Mouse (Mus musculus) myocyte (in vitro differentiated cells): Measurements from ENCODE around the gene Acot3. TPM values are rescaled to one million over a fixed set of nuclear protein-coding genes. Genes with fewer than 3 reads are reported as not detected.
"Not testable (repeated sequence)": the region's sequence is repeated elsewhere in the genome, so short reads cannot be mapped to it uniquely, and the experiment has no call there.

Experiments used
- H3K27me3 ChIP-seq: one replicate; pipeline ENCODE4 v1.6.1; 2011; ENCODE audit not compliant: control insufficient read depth, insufficient read depth, insufficient read length
- H3K36me3 ChIP-seq: one replicate; pipeline ENCODE4 v1.6.1; 2011; ENCODE audit not compliant: control insufficient read depth, insufficient read depth
- H3K4me2 ChIP-seq: one replicate; pipeline ENCODE4 v1.6.1; 2011; ENCODE audit warnings: low read depth, control low read depth
- H3K4me3 ChIP-seq: one replicate; pipeline ENCODE4 v1.5.1; 2011; ENCODE audit warnings: mild to moderate bottlenecking, control low read depth, moderate library complexity
- H3K79me2 ChIP-seq: one replicate; pipeline ENCODE4 v1.6.1; 2011; ENCODE audit not compliant: control insufficient read depth, insufficient read depth
- H3ac ChIP-seq: one replicate; pipeline ENCODE4 v1.6.1; 2011; ENCODE audit not compliant: control insufficient read depth, insufficient read length
- CEBPB ChIP-seq: IDR thresholded peaks from 2 replicates; pipeline ENCODE4 v1.6.1; 2011; ENCODE audit warnings: mild to moderate bottlenecking, moderate library complexity; ENCODE audit not compliant: poor library complexity, insufficient read depth, severe bottlenecking
- E2F4 ChIP-seq: IDR thresholded peaks from one replicate; pipeline ENCODE4 v1.6.1; 2011; ENCODE audit warnings: mild to moderate bottlenecking, control low read depth, moderate library complexity; ENCODE audit not compliant: insufficient read depth
- MAX ChIP-seq: IDR thresholded peaks from one replicate; pipeline ENCODE4 v1.6.1; 2011; ENCODE audit warnings: low read depth, mild to moderate bottlenecking, control low read depth
- MYOD1 ChIP-seq, 3 experiments: IDR thresholded peaks; one replicate each; pipeline ENCODE4 v1.6.1; 2011; ENCODE audit warnings: control low read depth in 2 of 3, low read depth in 2 of 3, mild to moderate bottlenecking in 2 of 3, moderate library complexity in 1 of 3; ENCODE audit not compliant: insufficient read length in 2 of 3, control insufficient read depth in 1 of 3
- MYOG ChIP-seq, 3 experiments: IDR thresholded peaks; one replicate each; pipeline ENCODE4 v1.6.1; 2011; ENCODE audit warnings: control low read depth in 2 of 3, low read depth in 2 of 3, mild to moderate bottlenecking in 2 of 3; ENCODE audit not compliant: insufficient read length in 2 of 3, control insufficient read depth in 1 of 3, insufficient read depth in 1 of 3
- POLR2A ChIP-seq: IDR thresholded peaks from one replicate; pipeline ENCODE4 v1.6.1; 2011; ENCODE audit warnings: low read depth, mild to moderate bottlenecking, control low read depth, moderate library complexity; ENCODE audit not compliant: insufficient read length
- POLR2AphosphoS2 ChIP-seq: IDR thresholded peaks from one replicate; pipeline ENCODE4 v1.6.1; 2011; ENCODE audit warnings: low read depth, control low read depth; ENCODE audit not compliant: insufficient read length
- REST ChIP-seq: IDR thresholded peaks from one replicate; pipeline ENCODE4 v1.6.1; 2011; ENCODE audit warnings: mild to moderate bottlenecking, control low read depth, moderate library complexity; ENCODE audit not compliant: insufficient read depth, insufficient read length
- SRF ChIP-seq: IDR thresholded peaks from one replicate; pipeline ENCODE4 v1.6.1; 2011; ENCODE audit warnings: low read depth; ENCODE audit not compliant: control insufficient read depth, insufficient read length
- TCF12 ChIP-seq: IDR thresholded peaks from one replicate; pipeline ENCODE4 v1.6.1; 2011; ENCODE audit warnings: mild to moderate bottlenecking, control low read depth; ENCODE audit not compliant: poor library complexity, insufficient read depth, severe bottlenecking
- TCF3 ChIP-seq: IDR thresholded peaks from one replicate; pipeline ENCODE4 v1.6.1; 2011; ENCODE audit warnings: low read depth, control low read depth; ENCODE audit not compliant: insufficient read length
- USF1 ChIP-seq: IDR thresholded peaks from one replicate; pipeline ENCODE4 v1.6.1; 2011; ENCODE audit warnings: low read depth, mild to moderate bottlenecking, control low read depth, moderate library complexity
- polyA plus RNA-seq: library from polyadenylated mRNA; unstranded; fragments of >200 nt; fragmentation: generic; extraction: Trizol; gene quantifications from one replicate; pipeline ENCODE4 v1.2.1, GENCODE M21; 2012; ENCODE audit warnings: missing spikeins

The Acot3 gene
- polyA plus RNA-seq, 1 experiment: not detected

GRCm38 (mm10) chr12:84068986-84069385 lies 17.0 kb downstream of the Acot3 start, which contains the start of gene Acot5:
Gene Acot5 (plus strand): TSS chr12:84069325.
- Histone ChIP-seq H3K79me2 (no peaks in the 10 kb centered on the region), H3K27me3 (peaks cover 51% of the 10 kb centered on the region), H3K36me3 (no peaks in the 10 kb centered on the region), H3K4me2 (no peak within 1 kb of the TSS), H3ac (no peak within 1 kb of the TSS), H3K4me3 (no peak within 1 kb of the TSS)
- TF ChIP-seq TCF12 (no peak), SRF (no peak), POLR2A (no peak), CEBPB (no peak)

DNA sequence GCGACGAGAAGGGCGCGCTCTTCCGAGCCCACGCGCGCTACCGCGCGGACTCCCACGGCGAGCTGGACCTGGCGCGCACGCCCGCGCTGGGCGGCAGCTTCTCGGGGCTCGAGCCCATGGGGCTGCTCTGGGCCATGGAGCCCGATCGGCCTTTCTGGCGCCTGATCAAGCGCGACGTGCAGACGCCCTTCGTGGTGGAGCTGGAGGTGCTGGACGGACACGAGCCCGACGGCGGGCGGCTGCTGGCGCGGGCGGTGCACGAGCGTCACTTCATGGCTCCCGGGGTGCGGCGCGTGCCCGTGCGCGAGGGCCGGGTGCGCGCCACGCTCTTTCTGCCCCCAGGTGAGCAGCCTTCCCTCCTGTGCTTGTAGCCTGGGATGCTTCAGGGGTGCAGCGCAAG lies 17.6 kb downstream of the Acot3 start:
- H3K4me2 ChIP-seq, H3ac ChIP-seq, H3K79me2 ChIP-seq, H3K36me3 ChIP-seq, H3K4me3 ChIP-seq: not testable (repeated sequence)
- H3K27me3 ChIP-seq: peaks cover 54% of the 10 kb centered on the region

GRCm38 (mm10) chr12:84071696-84072095 lies 19.8 kb downstream of the Acot3 start:
- H3K79me2 ChIP-seq: no peaks in the 10 kb centered on the region
- no peak overlapping the region for H3ac ChIP-seq
- no peaks in the 10 kb centered on the region for H3K36me3 ChIP-seq
- peaks cover 48% of the 10 kb centered on the region for H3K27me3 ChIP-seq
- TF ChIP-seq REST: no peak
- no peak for TF ChIP-seq E2F4
- TF ChIP-seq SRF: no peak
- TF ChIP-seq USF1: no peak
- TF ChIP-seq POLR2AphosphoS2: no peak
- H3K4me3 ChIP-seq: no peak overlapping the region
- H3K4me2 ChIP-seq: no peak overlapping the region

- Histone ChIP-seq H3K79me2 (no peaks in the 10 kb centered on the region), H3K4me2 (no peak overlapping the region), H3ac (no peak overlapping the region), H3K36me3 (no peaks in the 10 kb centered on the region), H3K4me3 (no peak overlapping the region), H3K27me3 (peaks cover 22% of the 10 kb centered on the region)
- TF ChIP-seq USF1 (no peak), MYOD1 (IDR thresholded peaks at IDR 0.05; ENCODE audit: control insufficient read depth in 1 of 3, insufficient read length in 2 of 3, low read depth in 2 of 3) (no peak)
These were observed 25.5 kb downstream of the Acot3 start for GRCm38 (mm10) chr12:84077371-84077990.

GRCm38 (mm10) chr12:84083842-84084241 lies 31.9 kb downstream of the Acot3 start:
- TF ChIP-seq SRF (no peak), USF1 (no peak), TCF3 (no peak), POLR2AphosphoS2 (no peak), POLR2A (no peak), MAX (no peak), E2F4 (no peak)
- Histone ChIP-seq H3ac (no peak overlapping the region), H3K4me2 (no peak overlapping the region), H3K79me2 (no peaks in the 10 kb centered on the region), H3K4me3 (no peak overlapping the region), H3K36me3 (no peaks in the 10 kb centered on the region), H3K27me3 (peaks cover 16% of the 10 kb centered on the region)

GRCm38 (mm10) chr12:84084581-84084980 lies 32.6 kb downstream of the Acot3 start:
- no peak for TF ChIP-seq MYOG (IDR thresholded peaks at IDR 0.05; ENCODE audit: control insufficient read depth in 1 of 3, insufficient read depth in 1 of 3, insufficient read length in 2 of 3, low read depth in 2 of 3)
- no peak for TF ChIP-seq CEBPB
- no peak for TF ChIP-seq MAX
- TF ChIP-seq TCF3: no peak
- no peak for TF ChIP-seq TCF12
- no peak for TF ChIP-seq MYOD1 (IDR thresholded peaks at IDR 0.05; ENCODE audit: control insufficient read depth in 1 of 3, insufficient read length in 2 of 3, low read depth in 2 of 3)
- no peak for TF ChIP-seq POLR2A
- no peak for TF ChIP-seq USF1
- Histone ChIP-seq H3K36me3 (no peaks in the 10 kb centered on the region), H3K79me2 (no peaks in the 10 kb centered on the region), H3ac (no peak overlapping the region), H3K4me3 (no peak overlapping the region), H3K4me2 (no peak overlapping the region), H3K27me3 (peaks cover 16% of the 10 kb centered on the region)

- H3K79me2 ChIP-seq, H3K4me3 ChIP-seq, H3K36me3 ChIP-seq, H3K27me3 ChIP-seq, H3ac ChIP-seq, H3K4me2 ChIP-seq: not testable (repeated sequence)
These were observed 42.7 kb downstream of the Acot3 start for GRCm38 (mm10) chr12:84094666-84095065.
